Mouse (Mus musculus): Measurements from ENCODE around the gene Ppip5k2. TPM values are rescaled to one million over a fixed set of nuclear protein-coding genes. Genes with fewer than 3 reads are reported as not detected.
"Not testable (repeated sequence)": the region's sequence is repeated elsewhere in the genome, so short reads cannot be mapped to it uniquely, and the experiment has no call there.

Gene Ppip5k2
- 100 to 1,000 TPM in 1 of 2 experiments, 10 to 100 TPM in 1; 86.8 to 102 TPM for total RNA-seq (2021)

DNA sequence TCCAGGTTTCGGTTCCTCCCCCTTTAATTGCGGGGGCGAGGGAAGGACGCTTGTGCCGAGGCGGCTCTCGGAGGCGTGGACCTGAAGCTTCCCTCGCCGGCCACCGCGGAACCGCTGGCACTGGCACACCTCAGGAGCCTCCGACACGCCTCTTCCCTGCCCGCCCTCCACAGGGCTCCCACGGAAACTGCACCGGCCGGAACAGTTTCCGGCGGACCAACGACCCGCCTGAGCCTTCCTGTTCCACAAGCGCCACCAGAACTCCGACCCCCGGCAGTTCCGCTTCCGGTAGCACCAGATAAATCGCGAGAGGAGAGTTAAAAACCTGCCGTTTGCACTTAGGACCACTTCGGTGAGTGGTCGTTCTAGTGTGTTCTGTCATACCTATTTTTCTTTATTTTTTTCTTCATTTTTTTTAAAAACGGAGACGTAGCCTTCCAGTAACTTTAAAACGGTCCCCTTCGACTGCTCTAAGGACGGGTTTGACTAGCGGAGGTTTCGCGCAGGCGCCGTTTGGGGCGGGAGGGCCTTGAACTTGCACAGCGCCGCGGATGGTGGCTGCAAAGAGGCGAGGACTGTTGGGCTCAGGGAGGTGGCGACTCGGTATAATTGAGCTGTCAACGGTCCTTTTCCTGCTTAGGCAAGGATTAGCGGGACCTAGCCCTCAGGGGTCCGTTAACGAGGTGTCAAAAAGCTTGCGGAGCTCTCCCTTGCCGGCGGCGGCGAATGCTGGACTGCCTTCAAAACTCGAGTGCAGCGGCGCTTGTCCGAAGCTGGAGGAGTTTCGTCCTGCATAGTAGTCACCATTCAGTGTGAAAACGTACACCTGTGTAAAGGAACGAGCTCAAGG is at the start of gene Ppip5k2, which contains the start of gene Gin1:
Gene Ppip5k2 (minus strand): TSS at position 508 of the 850 bp plus-strand sequence.
Gene Gin1 (plus strand): TSS at position 269 of the 850 bp plus-strand sequence.
- DNase-seq: peak; percentile 92 to 94
- intact Hi-C loops (cut with DNase I): loop anchor here (5.0 kb wide), 2 partner anchors 108 to 207 kb away; partner anchors contain the start of gene D1Ertd622e

- intact Hi-C loops (cut with DNase I): loop anchor here (1.0 kb wide), 2 partner anchors 370 to 541 kb away; no protein-coding TSS in a partner anchor
- DNase-seq: no peak
Measured at GRCm38 (mm10) chr1:97809255-97809912, 39.2 kb upstream of the Ppip5k2 start.

GRCm38 (mm10) chr1:97804520-97804919 is 34.3 kb upstream of the Ppip5k2 start:
- DNase-seq: no peak
- intact Hi-C loops (cut with DNase I): no loop called here

DNA sequence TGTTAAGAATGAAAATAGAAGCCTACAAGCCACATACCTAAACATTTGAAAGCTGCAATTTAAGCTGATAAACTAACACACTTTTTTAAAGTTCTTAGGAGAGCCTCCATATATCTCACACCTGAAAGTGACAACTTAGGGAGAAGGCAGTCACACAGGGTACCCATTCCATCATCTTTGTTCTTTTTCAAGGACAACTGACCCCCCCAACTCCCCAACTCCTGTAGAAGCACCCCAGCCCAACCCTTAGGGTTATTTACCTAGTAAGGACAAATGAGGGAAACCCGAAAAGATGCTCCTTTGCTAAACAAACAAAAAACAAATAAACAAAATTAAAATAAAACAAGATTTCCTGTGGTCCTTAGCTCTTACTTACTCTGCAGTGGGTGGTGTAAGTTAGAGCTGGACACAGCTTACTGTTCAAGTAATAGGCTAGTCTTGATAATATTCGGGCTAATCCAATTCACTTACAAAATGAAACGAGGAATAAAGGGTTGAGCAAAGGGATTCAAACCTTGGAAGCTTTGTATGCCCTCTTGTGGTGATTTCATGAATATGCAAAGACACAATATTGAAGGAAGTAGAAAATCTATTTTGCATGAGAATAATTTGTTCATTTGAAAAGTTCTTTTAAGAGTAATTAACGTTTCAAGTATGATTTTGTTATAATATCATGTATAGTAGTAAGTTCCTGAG is 32.1 kb upstream of the Ppip5k2 start:
- intact Hi-C loops (cut with DNase I): no loop called here
- no peak for DNase-seq

DNA sequence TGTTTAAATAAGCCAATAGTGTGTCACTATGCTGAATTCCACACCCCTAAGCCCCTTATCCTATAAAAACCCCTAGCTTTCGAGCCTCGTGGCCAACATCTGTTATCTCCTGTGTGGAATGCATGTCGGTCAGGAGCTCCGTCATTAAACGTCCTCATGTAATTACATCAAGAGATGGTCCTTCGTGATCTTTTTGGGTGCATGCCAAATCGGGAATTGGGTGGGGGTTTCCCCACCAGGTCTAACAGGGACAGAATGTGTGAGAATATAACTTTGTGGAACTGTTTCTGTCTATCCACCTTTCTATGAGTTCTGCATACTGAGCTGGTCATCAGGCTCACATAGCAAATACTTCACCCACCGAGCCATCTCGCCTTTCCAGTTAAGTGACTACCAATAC is 25.7 kb upstream of the Ppip5k2 start:
- intact Hi-C loops (cut with DNase I): no loop called here
- DNase-seq: no peak

- no peak for DNase-seq
- intact Hi-C loops (cut with DNase I): no loop called here
Measured at GRCm38 (mm10) chr1:97794110-97794509, 23.9 kb upstream of the Ppip5k2 start.

- intact Hi-C loops (cut with DNase I): no loop called here
- DNase-seq: no peak
Measured at GRCm38 (mm10) chr1:97788490-97788889, 18.3 kb upstream of the Ppip5k2 start.

DNA sequence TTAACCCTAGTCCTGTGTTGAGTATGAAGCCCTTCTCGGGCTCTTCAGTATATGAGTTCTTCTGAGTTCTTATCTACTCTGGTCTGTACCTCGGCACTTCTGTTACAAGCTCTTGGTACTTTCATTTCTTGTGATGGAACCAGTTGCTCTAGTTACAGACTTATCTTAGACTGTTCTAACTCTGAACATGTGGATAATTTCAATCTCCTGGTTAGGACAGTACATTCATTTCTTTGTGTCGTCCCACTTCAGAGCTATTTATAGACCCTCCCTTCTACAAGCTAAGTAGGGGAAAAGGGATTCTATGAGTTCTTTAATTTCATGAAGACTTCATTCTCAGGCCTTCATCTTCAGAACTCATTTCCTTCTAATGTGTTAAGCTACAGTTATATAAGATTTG is 17.5 kb upstream of the Ppip5k2 start:
- no peak for DNase-seq
- intact Hi-C loops (cut with DNase I): no loop called here

GRCm38 (mm10) chr1:97785685-97786393 is 15.6 kb upstream of the Ppip5k2 start:
- no peak for DNase-seq
- intact Hi-C loops (cut with DNase I): no loop called here

- no peak for DNase-seq
- intact Hi-C loops (cut with DNase I): no loop called here
Measured at GRCm38 (mm10) chr1:97784928-97785327, 14.7 kb upstream of the Ppip5k2 start.

DNA sequence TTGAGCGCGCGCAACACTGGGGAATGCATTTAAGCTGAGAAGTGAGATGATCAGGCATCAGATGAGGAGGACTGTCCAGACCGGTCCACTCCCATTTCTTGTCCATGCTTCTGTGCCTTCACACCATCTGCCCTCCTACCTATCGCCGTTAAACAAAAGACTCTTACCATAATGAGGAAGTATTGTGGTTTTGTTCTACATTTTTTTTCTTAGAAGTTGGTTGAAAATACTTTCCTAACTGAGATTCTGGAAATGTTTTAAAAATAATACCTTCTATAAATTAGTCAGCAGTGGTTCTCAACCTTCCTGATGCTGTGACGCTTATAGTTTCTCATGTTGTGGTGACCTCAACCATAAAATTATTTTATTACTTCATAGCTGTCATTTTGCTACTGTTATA is 11.5 kb upstream of the Ppip5k2 start:
- intact Hi-C loops (cut with DNase I): no loop called here
- DNase-seq: no peak

- intact Hi-C loops (cut with DNase I): loop anchor here (5.0 kb wide), 1 partner anchor 203 kb away; no protein-coding TSS in a partner anchor
Measured at GRCm38 (mm10) chr1:97773973-97774372, 3.8 kb upstream of the Ppip5k2 start.

DNA sequence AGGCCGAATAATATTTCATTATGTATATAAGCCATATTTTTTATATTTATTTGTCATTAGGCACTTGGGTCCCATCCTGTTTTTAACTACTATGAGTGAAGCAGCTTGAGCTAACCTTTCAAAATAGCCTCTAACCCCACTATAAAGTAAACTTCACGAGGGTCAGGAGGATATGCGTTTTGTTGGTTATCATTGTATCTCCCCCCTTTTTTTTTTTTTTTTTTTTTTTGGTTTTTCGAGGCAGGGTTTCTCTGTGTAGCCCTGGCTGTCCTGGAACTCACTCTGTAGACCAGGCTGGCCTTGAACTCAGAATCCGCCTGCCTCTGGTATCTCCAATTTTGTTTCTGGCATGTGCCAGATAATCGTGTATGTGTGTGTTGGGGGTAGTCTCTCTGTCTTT is 3.2 kb upstream of the Ppip5k2 start:
- intact Hi-C loops (cut with DNase I): loop anchor here (5.0 kb wide), 1 partner anchor 204 kb away; no protein-coding TSS in a partner anchor

More at GRCm38 (mm10) chr1:97773973-97774372, 3.8 kb upstream of the Ppip5k2 start:
- DNase-seq: no peak

DNA sequence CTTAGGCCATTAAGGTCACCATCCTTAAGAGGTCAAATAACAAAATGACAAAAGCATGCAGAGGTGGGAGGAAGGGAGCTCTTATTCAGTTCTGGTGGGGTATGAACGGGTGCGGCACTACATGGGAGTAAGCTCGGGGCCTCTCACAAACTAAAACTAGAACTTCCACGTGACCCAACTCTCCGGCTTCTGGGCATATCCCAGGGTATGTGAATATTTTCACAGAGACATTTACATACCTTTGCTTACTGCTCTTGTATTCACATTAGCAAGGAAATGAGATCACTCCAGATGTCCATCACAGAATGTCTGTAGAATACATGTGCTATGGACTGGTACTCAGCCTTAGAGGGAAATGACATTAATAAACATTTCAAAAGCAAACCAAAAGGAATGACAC is 1.5 kb upstream of the Ppip5k2 start:
- no peak for DNase-seq
- intact Hi-C loops (cut with DNase I): loop anchor here (5.0 kb wide), 1 partner anchor 206 kb away; no protein-coding TSS in a partner anchor

More for the DNA sequence above, 3.2 kb upstream of the Ppip5k2 start:
- no peak for DNase-seq

GRCm38 (mm10) chr1:97771118-97771517 is 907 bp upstream of the Ppip5k2 start:
- peak in 1 of 2 experiments; percentile 10 for DNase-seq
- intact Hi-C loops (cut with DNase I): loop anchor here (5.0 kb wide), 1 partner anchor 206 kb away; no protein-coding TSS in a partner anchor

GRCm38 (mm10) chr1:97769294-97769903 is 812 bp downstream of the Ppip5k2 start:
- peak; percentile 27 to 40 for DNase-seq
- intact Hi-C loops (cut with DNase I): loop anchor here (5.0 kb wide), 1 partner anchor 107 kb away; the partner anchor contains the start of gene D1Ertd622e

DNA sequence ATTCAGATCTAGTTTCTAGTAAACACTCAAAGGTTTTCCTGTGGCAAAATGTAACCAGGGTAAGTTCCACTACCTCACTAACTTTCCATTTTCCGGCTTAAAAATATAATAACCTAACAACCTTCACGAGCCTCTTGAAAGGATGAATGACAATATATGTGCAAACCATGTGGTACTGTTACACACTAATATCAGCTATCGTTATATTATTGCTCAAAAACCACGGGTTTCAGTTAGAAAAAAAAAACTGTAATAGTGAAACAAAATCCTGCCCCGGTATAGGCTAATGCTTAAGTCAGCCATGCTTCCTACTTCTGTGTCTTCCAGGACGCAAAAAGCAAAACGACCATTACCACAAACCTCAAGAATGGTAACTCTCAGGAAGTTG is 1.3 kb downstream of the Ppip5k2 start:
- intact Hi-C loops (cut with DNase I): loop anchor here (5.0 kb wide), 1 partner anchor 107 kb away; the partner anchor contains the start of gene D1Ertd622e
- DNase-seq: no peak

DNA sequence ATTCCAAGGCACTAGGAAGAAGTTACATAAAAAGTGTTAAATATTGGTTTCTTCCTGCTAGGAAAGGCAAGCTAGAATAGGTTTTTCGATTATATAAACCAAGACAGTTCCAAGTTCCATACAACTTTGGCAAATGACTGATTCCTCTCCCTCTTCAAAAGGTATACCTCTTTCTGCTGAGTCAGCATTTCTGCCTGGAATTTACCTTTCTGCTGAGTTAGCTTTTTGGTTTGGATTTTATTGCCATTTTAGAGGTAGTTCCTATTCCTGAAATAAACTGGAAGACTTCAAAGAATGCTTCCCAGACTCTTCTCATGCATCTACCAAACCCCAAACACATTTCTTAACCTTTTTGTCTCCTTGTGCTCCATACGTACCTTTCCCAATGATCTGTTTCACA is 2.1 kb downstream of the Ppip5k2 start:
- intact Hi-C loops (cut with DNase I): loop anchor here (5.0 kb wide), 1 partner anchor 106 kb away; the partner anchor contains the start of gene D1Ertd622e
- no peak for DNase-seq

DNA sequence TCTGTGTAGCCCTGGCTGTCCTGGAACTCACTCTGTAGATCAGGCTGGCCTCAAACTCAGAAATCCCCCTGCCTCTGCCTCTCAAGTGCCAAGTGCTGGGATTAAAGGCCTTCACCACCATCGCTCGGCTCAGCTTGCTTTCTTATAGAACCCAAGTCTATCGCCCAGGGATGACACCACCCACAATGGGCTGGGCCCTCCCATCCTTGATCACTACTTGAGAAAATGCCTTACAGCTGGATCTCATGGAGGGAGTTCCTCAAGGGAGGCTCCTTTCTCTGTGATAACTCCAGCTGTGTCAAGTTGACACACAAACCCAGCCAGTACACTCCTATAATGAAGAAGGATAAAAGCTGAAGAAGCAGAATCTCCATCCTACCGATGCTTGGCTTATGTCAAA is 4.5 kb downstream of the Ppip5k2 start:
- DNase-seq: not testable (repeated sequence)
- intact Hi-C loops (cut with DNase I): loop anchor here (5.0 kb wide), 1 partner anchor 103 kb away; the partner anchor contains the start of gene D1Ertd622e
